Mouse (Mus musculus) cortical plate, adult 2 months (tissue): ENCODE measurements around the gene Bcl7b. TPM values are rescaled to one million over a fixed set of nuclear protein-coding genes. Genes with fewer than 3 reads are reported as not detected.

Source experiments
- H3K27ac ChIP-seq: fragments of 200-500 bp; 2 replicates; pipeline ENCODE4 v1.5.1; 2012; ENCODE audit warnings: low read length, control low read depth, inconsistent platforms; ENCODE audit not compliant: insufficient read depth
- H3K4me1 ChIP-seq: fragments of 200-500 bp; 2 replicates; pipeline ENCODE4 v1.6.1; 2011; ENCODE audit warnings: low read length; ENCODE audit not compliant: control insufficient read depth, insufficient read depth
- H3K4me3 ChIP-seq: fragments of 200-500 bp; 2 replicates; pipeline ENCODE4 v1.5.1; 2011; ENCODE audit warnings: mild to moderate bottlenecking, low read length, control low read depth; ENCODE audit not compliant: insufficient read depth
- CTCF ChIP-seq: fragments of 200-500 bp; IDR thresholded peaks from 2 replicates; pipeline ENCODE4 v1.5.1; 2011; ENCODE audit warnings: mild to moderate bottlenecking, control low read depth, low read length; ENCODE audit not compliant: insufficient read depth; ENCODE audit errors: extremely low read depth
- POLR2A ChIP-seq: fragments of 200-500 bp; IDR thresholded peaks from 2 replicates; pipeline ENCODE4 v1.6.1; 2011; ENCODE audit warnings: mild to moderate bottlenecking, low read length, control low read depth; ENCODE audit not compliant: insufficient read depth; ENCODE audit errors: extremely low read depth
- polyA plus RNA-seq: library from polyadenylated mRNA; depleted of rRNA; stranded (reverse); fragments of >200 nt; gene quantifications from 2 replicates; pipeline ENCODE4 v1.2.3, GENCODE M21; 2012

The Bcl7b gene
- polyA plus RNA-seq, 1 experiment = 45.3 TPM

- peaks cover 5% of the 10 kb centered on the region; the same call in 1 of the 2 replicates for H3K4me1 ChIP-seq
- no peak overlapping the region for H3K4me3 ChIP-seq
- H3K27ac ChIP-seq = no peak overlapping the region
- no peak for TF ChIP-seq POLR2A
- TF ChIP-seq CTCF = no peak
These were observed 1.2 kb upstream of the Bcl7b start for GRCm38 (mm10) chr5:135166909-135167308.

GRCm38 (mm10) chr5:135167469-135167868 is 614 bp upstream of the Bcl7b start:
- no peak overlapping the region for H3K27ac ChIP-seq
- no peak for TF ChIP-seq CTCF
- H3K4me1 ChIP-seq = peaks cover 5% of the 10 kb centered on the region; the same call in 1 of the 2 replicates
- H3K4me3 ChIP-seq = no peak overlapping the region; the same call in 1 of the 2 replicates

GRCm38 (mm10) chr5:135169479-135169878 is 1.4 kb downstream of the Bcl7b start:
- H3K27ac ChIP-seq = no peak overlapping the region
- H3K4me3 ChIP-seq = peak overlapping the region; percentile 58
- peaks cover 5% of the 10 kb centered on the region; the same call in 1 of the 2 replicates for H3K4me1 ChIP-seq
- TF ChIP-seq CTCF (no peak), POLR2A (no peak)

- TF ChIP-seq POLR2A (no peak), CTCF (no peak)
- no peak overlapping the region for H3K27ac ChIP-seq
These were observed 3.7 kb downstream of the Bcl7b start for GRCm38 (mm10) chr5:135171688-135172220.

GRCm38 (mm10) chr5:135172986-135173385 is 4.9 kb downstream of the Bcl7b start:
- TF ChIP-seq CTCF = no peak
- TF ChIP-seq POLR2A = no peak
- Histone ChIP-seq H3K4me3 (no peak overlapping the region), H3K27ac (no peak overlapping the region), H3K4me1 (peaks cover 8% of the 10 kb centered on the region)

More at GRCm38 (mm10) chr5:135171688-135172220, 3.7 kb downstream of the Bcl7b start:
- Histone ChIP-seq H3K4me1 (peaks cover 8% of the 10 kb centered on the region), H3K4me3 (no peak overlapping the region)

- no peak overlapping the region for H3K27ac ChIP-seq
- peaks cover 5% of the 10 kb centered on the region for H3K4me1 ChIP-seq
- no peak overlapping the region for H3K4me3 ChIP-seq
- TF ChIP-seq CTCF (no peak), POLR2A (no peak)
These were observed 7.0 kb downstream of the Bcl7b start for GRCm38 (mm10) chr5:135175086-135175485.

- Histone ChIP-seq H3K27ac (peak overlapping the region; percentile 51), H3K4me1 (peaks cover 5% of the 10 kb centered on the region), H3K4me3 (no peak overlapping the region)
- no peak for TF ChIP-seq CTCF
- TF ChIP-seq POLR2A = no peak
These were observed 10.4 kb downstream of the Bcl7b start for GRCm38 (mm10) chr5:135178523-135178922.

GRCm38 (mm10) chr5:135178996-135179395 is 10.9 kb downstream of the Bcl7b start:
- TF ChIP-seq POLR2A (no peak), CTCF (no peak)
- Histone ChIP-seq H3K4me1 (peaks cover 5% of the 10 kb centered on the region), H3K27ac (peak overlapping the region; percentile 51), H3K4me3 (no peak overlapping the region)

- H3K27ac ChIP-seq = 0 out of 2 replicates have a peak overlapping the region, but pooled peaks have one; percentile 28
- H3K4me1 ChIP-seq = peaks cover 5% of the 10 kb centered on the region
These were observed 11.5 kb downstream of the Bcl7b start for GRCm38 (mm10) chr5:135179616-135180015.

GRCm38 (mm10) chr5:135180796-135181195 is 12.7 kb downstream of the Bcl7b start:
- peaks cover 5% of the 10 kb centered on the region for H3K4me1 ChIP-seq
- no peak overlapping the region for H3K4me3 ChIP-seq
- H3K27ac ChIP-seq = no peak overlapping the region
- TF ChIP-seq POLR2A (no peak), CTCF (no peak)

More at GRCm38 (mm10) chr5:135179616-135180015, 11.5 kb downstream of the Bcl7b start:
- TF ChIP-seq CTCF (no peak), POLR2A (no peak)
- no peak overlapping the region for H3K4me3 ChIP-seq

- H3K4me3 ChIP-seq = no peak overlapping the region
- H3K4me1 ChIP-seq = peaks cover 2% of the 10 kb centered on the region; the same call in 1 of the 2 replicates
- TF ChIP-seq CTCF (no peak), POLR2A (no peak)
- no peak overlapping the region for H3K27ac ChIP-seq
These were observed 13.7 kb downstream of the Bcl7b start for GRCm38 (mm10) chr5:135181776-135182175.
